Mouse (Mus musculus): ENCODE measurements around the gene Trpv4.

Gene Trpv4

DNA sequence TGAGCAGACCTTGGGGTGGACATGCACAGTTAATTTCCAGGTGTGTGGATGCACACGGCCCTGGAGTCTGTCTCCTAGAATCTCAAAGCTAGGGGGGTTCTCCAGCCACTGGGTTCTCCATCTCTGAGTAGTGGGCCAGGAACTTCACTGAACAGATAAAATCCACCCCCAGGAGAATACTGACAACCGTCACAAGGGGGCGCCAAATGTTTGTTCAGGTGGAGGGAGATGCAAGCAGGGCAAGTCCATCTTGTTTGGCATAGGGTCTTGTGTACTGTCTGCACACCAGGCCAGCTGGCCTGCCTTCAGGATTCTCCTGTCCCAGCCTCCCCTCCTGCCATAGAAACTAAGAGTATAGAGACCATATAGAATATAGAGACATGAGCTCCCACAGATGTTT, 32.6 kb downstream of the Trpv4 start:
- DNase-seq (ENCODE audit: extremely low read depth, low read depth, low spot score), result no peak

DNA sequence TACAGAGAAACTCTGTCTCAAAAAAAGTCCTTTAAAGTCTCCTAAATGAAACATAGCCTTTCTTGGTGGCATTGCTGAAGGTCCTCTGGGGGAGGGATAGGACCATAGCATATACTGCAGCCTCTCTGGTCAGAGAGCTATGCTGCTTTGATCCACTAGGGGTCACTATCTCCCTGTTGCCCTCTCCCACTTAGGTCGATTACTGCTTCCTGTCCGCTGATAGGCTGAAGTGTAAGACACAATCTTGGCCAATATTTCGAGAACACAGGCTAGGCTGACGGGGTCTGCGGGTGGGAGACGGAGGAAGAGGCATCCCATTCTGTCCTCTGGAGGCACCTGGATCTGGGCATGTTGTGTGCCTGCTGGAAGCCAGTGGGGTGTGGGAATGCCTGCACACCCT, 37.9 kb downstream of the Trpv4 start:
- no peak for DNase-seq (ENCODE audit: extremely low read depth, low read depth, low spot score)

DNA sequence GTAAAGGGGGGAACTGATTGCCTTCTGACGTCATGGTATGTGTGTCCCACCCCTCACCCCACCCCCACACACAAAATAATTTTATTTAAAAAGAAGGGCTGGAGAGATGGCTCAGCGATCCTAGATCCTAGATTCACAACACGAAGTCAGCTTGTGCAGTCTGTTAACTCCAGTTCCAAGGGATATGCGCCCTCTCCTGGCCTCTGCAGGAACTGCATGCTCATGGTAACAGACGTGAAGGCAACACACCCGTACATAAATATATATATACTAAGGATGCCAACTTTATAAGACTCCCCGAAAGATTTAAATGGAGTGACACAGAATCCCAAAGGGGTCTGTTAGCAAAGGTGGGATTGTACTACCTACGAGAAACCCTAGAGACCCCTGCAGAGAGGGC, 39.4 kb downstream of the Trpv4 start:
- DNase-seq (ENCODE audit: extremely low read depth, low read depth, low spot score), result no peak

DNA sequence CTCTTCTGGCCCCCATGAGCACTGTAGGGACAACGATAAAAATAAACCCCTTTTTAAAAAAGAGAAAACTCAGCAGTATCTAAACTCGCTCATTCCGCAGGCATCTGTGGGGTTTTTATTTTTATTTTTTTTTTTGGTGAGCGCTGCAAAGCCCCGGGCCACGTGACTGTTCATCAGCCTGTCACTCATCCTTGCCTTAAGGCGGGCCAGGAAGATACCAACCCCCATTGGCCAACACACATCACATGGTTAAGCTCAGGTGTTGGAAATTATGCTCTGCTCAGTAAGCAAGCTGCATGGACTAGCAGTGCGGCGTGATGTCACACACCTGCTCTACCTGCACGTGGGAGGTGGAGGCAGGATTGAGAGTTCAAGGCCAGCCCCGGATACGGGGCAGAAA, 40.4 kb downstream of the Trpv4 start:
- DNase-seq (ENCODE audit: extremely low read depth, low read depth, low spot score), result no peak

DNA sequence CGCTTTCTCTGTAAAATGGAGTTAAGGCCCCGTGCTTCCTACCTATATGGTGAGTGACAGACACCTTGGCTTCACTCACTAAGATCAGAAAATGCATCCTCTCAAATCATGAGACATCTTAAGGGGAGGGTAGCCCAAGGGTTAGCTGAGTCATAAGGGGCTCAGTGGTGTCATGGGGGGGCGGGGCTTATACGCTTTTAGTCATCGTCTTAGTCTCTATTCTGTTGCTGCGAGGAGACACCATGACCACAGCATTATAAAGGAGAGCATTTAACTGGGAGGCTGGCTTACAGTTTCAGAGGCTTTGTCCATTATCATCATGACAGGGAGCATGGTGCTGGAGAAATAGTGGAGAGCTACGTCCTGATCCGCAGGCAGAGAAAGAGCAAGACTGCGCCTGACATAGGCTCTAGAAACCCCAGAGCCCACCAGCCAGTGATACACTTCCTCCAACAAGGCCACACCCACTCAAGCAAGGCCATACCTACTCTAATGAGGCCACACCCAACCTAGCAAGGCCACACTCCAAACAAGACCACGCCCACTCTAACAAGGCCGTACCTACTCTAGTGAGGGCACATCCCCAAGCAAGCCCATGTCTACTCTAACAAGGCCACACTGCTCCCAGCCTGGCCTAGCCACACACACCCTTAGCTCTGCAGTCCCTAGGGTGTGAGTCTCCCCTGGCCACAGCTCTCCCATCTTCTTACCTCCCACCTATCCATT, 41.7 kb downstream of the Trpv4 start:
- DNase-seq (ENCODE audit: extremely low read depth, low read depth, low spot score), result no peak

DNA sequence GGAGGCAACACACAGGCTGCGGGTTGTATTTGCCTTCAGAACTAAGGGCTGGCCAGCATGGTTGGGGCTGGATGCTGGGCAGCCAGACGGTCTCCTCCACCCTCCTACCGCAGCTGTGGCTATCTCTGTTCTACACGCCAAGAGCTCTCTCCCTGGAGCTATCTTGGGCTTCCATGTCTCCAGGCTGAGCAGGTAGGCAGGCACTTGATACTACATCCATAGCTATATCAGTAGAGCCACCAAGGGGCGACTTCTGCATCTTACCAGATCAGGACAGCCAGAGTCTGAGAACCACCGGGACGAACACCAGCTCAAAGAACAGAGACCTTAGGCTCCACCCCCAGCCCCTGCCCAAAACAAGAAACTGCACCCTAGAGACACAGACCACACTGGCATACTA, 43.4 kb downstream of the Trpv4 start:
- no peak for DNase-seq (ENCODE audit: extremely low read depth, low read depth, low spot score)

DNA sequence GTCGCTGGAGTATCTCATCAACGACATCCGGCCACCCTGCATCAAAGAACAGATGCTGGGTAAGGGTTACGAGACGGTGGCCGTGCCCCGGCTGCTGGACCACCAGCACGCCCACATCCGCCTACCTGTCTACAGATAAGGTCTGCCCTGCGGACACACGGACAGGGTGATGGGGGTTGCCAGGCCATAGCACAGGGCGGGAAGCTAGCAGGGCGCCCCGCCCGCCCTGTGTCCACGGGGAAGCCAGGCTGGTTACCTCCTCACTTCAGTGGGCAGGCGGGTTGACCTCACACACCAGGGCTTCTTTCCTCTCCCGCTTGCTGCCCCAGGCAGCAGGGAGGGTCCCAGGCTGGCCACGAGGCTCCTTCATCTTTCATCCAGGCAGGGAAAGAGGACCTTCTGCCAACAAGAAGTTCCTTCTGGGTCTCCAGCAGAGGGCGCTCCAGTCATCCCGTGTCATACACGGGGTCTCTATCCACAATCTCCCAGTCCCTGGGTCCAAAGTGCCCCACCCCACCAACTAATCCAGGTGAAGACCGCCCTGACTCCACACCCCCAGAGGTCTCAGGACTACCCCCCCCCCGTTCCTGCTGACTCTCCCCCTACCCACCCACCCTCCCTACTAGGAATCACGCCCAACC, 46.1 kb downstream of the Trpv4 start:
- no peak for DNase-seq (ENCODE audit: extremely low read depth, low read depth, low spot score)

DNA sequence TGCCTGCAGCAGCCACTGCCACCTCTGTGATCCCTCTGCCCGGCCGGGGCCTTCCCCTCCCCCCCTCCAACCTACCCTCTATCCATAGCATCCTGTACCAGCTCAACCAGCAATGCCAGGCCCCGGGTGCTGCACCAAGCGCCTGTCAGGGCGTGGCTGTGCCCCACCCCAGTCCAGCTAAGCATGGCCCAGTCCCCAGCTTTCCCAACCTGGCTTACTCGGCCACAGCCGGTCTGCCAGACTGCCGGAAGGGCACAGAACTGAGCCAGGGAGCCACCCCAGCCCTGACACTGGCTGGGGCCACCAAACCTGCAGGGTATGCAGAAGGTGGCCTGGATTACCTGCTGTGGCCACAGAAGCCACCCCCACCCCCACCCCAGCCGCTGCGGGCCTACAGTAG, 47.0 kb downstream of the Trpv4 start:
- DNase-seq (ENCODE audit: extremely low read depth, low read depth, low spot score), result no peak

DNA sequence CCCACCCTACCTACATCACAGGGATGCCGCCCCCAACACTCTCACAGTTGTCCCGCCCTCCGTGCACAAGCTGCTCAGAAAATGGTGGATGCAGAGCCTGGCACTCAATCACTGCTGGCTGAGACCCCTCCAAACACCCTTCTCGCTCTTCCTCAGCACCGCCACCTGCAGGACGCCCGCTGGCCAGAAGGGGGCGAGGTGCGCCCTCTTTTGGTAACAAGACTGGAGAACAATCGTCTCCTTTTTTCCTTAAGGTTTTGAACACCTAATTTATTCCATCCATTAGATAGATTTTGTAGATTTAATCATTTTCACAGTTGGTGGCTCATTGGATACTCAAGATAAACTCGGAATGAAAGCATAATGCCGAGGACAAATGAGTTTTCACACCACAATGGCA, 49.7 kb downstream of the Trpv4 start:
- DNase-seq (ENCODE audit: extremely low read depth, low read depth, low spot score), result no peak

DNA sequence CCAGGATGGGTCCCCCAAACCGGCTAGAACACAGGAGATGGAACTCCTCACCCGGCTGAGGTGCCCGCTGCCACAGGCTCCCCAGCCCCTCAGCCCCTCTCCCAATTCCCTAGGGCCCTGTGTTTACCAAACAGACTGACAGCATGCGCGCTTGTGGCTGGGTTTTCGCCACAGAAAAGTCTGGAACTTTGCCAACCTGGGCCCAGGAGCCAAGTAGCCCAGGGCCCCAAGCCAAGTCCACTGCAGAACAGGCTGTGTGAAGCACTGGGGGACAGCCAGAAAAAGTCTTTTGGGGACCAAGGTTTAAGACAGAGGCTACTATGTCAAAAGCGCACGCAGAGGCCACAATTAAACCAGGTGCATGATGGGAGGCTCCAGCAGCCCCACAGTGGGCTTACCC, 50.6 kb downstream of the Trpv4 start:
- no peak for DNase-seq (ENCODE audit: extremely low read depth, low read depth, low spot score)

DNA sequence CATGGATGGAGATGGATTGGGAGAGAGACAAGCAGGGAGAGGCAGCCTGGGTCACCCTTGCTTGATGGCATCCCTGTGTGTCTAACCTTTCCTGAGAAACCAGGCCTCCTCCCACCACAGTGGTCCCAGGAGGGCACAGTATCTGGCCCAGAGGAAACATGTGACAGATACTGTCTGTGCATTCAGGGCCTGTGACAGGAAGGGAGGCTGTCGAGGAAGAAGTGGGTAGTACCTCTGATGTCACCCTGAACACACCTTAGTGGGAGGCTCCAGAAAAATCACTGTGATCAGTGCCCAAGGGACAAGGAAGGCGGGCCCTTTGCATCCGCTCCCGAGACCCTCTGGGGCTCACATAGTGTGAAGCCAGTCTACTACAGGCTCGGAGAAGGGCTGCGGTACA, 52.2 kb downstream of the Trpv4 start:
- no peak for DNase-seq (ENCODE audit: extremely low read depth, low read depth, low spot score)

DNA sequence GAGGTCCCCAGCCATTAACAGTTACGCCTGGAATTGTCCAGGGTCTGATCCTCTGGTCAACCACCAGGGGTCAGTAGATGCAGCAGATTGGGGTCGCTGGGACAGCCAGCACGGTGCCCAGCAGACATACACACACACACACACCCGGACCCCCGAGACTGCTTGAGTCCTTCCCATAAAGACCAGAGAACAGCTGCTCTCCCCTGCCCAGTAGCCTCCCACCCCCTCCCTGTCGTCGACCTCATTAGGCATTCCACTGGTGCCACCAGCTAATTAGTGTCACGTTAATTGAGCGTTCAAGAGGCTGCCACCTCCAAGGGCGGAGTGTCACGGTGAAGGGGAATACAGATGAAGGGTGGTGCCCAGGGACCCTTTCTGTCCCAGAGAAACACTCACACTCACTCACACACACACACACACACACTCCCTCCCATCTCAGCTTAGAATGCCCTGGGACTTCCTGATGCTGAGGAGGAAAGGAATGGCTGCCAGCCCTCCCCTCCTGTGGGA, 53.4 kb downstream of the Trpv4 start:
- no peak for DNase-seq (ENCODE audit: extremely low read depth, low read depth, low spot score)

DNA sequence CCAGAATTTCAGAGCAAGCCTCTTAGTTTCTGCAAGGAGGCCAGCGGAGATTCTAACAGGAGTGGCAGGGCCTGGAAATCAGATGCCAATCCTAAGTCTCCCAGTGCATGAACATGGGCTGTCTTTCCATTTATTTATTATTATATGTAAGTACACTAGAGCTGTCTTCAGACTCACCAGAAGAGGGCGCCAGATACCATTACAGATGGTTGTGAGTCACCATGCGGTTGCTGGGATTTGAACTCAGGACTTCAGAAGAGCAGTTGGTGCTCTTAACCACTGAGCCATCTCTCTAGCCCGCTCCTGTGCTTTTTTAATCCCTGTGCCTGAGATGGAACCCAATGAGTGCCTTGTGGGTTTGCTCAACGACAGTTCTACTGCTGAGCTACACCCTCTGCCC, 54.2 kb downstream of the Trpv4 start:
- DNase-seq (ENCODE audit: extremely low read depth, low read depth, low spot score), result no peak

DNA sequence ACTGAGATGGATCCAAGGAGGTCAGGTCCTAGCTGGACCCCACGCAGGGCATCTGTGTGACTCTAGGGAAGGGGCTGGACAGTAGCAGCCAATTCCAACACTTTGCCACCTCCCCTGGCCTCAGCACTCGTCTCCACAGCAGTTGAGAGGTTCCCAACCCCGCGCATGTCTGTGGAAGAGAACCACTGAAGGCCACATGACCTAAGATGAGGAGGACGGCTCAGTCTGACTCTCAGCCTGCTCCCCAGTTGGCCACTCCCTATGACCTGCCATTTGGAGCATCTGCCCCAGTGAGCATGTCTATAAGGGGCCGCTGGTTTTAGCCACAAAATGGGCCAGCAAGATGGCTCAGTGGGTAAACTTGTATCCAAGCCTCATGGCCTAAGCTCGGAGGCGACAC, 56.2 kb downstream of the Trpv4 start:
- no peak for DNase-seq (ENCODE audit: extremely low read depth, low read depth, low spot score)

DNA sequence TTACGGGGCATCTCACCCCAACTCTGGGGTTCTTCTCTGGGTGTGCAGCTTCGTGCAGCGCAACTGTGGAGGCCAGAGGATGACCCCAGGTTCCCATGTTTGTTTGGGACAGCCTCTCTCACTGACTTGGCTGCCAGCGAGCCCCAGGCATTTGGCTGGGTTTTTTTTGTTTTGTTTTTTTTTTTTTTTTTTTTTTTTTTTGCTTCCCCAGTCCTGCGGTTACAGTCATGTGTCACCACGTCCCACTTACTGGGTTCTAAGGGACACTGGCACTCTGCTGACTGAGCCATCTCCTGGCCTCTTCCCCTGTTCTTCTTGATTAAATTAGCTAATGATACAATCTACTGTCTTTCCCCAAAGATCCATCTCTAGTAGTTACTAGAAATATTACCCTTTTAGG, 60.6 kb downstream of the Trpv4 start:
- no peak for DNase-seq (ENCODE audit: extremely low read depth, low read depth, low spot score)

DNA sequence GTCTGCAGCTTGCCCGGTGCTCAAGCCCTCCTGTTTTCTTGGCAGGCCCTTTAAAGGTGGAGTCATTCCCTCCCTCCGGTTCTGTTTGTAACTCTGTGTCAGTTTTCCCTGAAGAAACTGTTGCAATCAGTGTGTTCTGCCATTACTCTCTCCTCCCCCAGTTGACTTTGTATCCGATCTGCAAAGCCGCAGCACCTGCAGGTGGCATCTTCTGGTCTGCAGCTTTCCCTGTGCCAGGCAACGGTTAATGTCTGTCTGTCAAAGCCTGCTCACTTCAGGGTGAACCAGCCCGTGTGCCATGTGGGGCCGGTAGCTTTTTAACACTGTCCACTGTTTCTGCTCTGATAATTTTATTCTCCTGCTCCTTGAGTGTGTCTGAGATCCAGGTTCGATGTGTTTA, 61.0 kb downstream of the Trpv4 start:
- DNase-seq (ENCODE audit: extremely low read depth, low read depth, low spot score), result no peak

DNA sequence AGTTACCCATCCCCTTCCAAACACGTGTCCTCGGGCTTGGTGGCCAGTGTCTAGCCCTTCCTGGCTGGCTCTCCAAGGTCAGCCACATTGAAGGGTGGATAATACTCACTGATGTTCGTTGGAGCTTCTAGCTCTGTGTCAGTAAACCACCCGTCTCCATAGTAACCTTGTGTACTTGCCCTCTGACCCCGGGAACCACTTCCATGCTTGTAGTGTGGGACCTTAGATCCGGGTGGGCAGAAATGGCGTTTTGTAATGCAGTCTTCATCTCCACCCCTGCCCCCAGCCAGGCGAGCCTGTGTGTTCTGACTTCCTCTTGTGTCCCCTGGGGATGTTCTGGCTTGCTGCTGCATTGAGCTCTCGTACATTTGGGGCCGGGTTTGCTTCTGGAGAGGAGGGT, 61.6 kb downstream of the Trpv4 start:
- no peak for DNase-seq (ENCODE audit: extremely low read depth, low read depth, low spot score)

DNA sequence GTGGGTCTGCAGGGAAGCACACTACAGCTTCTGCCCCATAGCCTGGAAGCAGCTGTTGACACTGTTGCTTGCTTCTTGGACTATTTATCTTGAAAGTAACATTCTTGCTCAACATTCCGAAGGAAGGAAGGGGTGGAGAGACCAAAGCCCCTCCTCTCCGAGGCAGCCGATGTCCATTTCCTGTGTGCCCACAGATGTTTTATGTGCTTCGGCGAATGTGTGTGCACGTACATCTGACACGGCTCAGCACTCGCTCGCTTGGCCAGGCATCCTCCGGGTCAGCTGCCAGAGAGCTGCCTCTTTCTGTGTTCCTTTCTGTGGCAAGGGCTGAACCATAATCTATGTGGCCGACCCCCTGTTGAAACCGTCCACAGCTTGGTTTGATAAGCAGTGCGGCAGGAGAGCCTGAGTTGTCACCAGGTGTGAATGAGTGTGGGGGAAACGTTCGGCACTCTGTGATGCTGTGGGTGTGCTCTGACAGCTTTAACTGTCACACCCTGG, 63.4 kb downstream of the Trpv4 start:
- DNase-seq (ENCODE audit: extremely low read depth, low read depth, low spot score), result no peak

DNA sequence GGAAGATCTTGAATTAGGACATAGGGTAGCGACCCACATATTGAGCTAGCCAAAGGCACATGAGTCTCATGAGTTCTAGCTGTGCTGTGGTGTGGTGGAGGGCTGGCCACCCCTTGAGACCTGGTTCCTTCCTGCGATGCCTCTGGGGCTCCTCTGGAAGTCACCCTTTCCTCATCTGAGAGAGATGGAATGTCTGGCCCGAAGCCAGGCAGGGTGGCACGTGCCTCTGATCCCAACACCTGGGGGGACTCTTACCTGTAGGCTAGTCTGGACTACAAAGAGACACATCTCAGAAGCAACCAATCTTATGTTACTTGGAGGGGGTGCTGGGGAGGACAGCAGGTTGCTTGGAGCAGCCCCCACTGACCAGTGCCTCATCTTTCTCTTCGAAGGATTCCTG, 64.3 kb downstream of the Trpv4 start:
- DNase-seq (ENCODE audit: extremely low read depth, low read depth, low spot score), result no peak

DNA sequence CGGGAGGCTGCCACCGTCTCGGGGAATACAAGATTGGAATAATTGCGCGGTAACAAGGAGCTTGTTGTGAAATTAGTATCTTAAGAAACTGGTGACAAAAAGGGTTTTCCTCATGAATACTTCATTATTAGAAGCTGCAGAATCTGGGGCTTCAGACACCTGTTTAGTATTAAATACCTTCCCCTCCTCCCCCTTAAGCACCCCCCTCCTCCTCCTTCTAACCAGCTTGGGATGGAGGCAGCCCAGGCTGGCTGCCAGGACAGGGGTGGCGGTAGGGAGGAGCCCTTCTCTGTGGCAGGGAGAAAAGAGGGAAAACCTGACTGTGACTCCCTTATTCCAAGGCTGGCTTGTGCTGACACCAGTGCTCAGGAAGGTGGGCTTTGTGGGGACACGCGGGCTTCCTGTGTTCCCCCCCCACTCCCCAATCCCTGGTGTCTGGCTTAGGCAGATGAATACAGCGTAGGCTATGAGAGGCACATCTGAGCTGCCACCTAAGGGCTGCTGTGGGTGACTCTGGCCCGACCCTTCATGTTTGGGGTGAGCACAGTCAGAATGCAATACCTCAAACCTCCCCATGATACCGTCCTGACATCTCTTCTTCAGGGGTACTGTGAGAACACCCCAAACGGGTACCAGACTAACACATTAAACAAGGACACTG, 64.9 kb downstream of the Trpv4 start:
- DNase-seq (ENCODE audit: extremely low read depth, low read depth, low spot score), result no peak

DNA sequence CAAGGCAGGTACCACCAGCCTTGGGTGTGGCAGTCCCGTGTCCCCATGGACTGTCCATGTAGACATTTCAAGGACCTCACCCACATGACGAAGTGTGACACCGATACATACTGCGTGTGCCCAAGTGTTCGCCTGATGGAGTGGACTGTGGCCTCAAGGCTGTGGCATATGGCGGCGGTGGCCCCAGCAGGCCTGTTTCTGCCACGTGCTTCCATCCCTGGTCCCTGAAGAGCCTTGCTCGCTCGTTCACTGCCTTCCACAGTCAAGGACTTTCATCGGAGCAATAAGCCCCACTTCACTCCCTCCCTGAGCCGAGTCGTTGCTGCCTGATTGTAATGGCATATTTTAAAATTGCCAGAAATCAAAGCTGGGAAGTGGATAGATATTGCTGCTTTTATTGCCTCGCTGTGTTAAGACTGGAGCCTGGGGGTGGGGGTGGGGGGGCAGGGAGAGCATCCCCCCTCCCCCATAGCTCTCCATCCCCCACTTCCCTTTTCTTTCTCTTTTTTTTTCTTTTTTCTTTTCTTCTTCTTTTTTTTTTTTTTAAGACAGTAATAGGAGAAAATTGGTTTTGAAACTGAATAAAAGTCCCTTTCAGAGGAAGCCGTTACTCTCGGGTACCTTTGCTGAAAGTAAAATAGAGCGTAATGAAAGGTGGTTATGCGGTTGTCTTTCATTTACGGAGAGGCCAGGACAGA, 65.6 kb downstream of the Trpv4 start:
- DNase-seq (ENCODE audit: extremely low read depth, low read depth, low spot score), result no peak

DNA sequence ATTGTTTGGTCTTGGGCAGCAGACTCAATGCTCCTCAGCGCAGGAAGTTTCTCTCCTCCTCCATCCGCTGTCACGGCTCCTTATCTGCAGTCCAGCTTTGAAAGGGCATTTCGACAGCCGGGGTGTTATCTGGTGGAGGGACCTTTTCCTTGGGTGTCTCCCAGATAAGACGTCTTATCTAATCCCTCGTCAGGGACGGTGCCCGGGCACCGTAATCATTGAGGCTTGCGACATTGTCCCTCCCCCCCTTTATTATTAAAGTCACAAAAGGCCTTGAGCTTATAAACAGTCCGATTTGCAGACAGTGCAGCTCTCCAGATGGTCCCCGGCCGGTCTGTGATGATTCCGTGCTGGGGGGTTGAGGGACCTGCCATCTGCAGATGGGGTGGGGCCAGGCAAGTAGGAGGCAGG, 67.1 kb downstream of the Trpv4 start:
- no peak for DNase-seq (ENCODE audit: extremely low read depth, low read depth, low spot score)

Measured in fat pad, adult 2 months (tissue).